Mouse (Mus musculus): Measurements from ENCODE around the gene Ift20. TPM values are rescaled to one million over a fixed set of nuclear protein-coding genes. Genes with fewer than 3 reads are reported as not detected.

Ift20 gene
- 55.2 TPM for polyA plus RNA-seq (2017; shearing (Covaris generic))

DNA sequence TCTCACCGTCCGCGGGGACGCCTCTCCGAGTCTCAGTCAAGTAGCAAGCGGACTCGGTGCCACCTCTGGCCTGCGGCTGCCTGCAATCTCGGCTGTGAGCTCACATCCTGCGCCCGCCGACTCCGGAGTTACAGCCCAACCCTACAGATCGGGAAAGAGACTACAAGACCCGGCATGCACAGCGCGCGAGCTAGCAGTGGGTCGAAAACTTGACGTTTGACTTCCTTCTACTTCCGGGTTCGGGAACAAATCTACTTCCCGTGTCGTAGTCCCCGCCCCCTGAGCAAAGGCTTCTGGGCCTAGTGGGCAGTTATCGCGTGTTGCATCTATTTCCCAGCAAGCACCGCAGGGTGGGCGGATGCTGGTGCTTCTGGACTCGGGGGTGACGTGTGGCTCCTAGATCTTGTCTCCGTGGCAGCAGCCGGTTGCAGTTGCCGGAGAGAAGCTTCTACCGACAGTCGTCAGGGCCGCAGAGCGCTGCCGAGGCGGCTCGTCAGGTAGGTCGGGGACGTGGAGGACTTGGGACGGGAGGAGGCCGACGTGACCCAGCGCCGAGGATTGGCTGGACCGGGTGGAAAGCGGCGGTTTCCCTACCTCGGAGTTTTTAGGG, at the start of gene Ift20, which contains the start of gene Tnfaip1:
Gene Ift20 (plus strand): TSS at position 282 of the 610 bp plus-strand sequence.
Gene Tnfaip1 (minus strand): TSS at position 253 of the 610 bp plus-strand sequence.

DNA sequence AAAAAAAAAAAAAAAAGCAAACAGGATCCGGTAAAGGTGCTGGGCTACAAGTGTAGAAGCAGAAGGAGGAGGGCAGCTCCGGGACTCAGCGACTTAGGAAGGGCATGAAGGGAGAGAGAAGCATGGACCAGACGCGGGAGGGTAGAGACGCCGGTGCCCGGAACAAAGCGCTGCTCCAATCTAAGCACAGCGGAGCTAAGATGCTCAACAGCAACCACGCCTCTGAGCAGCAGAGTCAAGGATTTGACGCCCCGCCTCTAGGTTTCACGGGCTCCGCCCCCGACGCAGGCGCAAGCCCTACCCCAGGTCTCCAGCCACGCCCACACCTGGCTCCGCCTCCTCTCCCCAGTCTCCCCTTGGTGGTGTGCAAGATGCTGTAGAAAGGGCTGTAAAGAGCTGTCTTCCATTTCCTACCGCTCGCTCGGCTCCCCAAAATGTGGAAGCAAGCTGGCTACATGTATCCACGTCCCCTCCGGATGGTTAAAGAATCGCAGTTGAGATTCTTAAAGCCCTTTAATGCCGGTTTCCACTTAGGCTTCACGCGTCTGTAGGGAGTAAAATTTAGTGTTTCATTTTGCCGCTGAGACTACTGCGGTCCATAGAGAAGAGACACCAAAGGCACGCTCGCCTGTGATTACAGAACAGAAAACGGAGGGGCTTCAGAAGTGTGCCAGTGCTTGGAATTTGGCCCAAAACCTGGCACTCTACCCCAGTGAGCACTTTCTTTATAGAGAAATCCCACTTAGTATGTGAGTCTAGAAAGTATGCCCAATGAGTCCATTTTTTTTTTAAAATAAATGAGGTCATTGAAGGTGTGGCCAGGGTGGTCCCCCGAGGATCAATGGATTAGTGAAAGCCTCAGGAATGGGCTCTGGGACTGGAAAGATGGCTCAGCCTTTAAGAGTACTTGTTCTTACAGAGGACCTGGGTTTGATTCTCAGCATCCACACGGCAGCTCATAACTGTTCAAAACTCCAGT, 38.3 kb upstream of the Ift20 start, which contains the start of gene Sarm1:
Gene Sarm1 (minus strand): TSS at position 211 of the 979 bp plus-strand sequence.

DNA sequence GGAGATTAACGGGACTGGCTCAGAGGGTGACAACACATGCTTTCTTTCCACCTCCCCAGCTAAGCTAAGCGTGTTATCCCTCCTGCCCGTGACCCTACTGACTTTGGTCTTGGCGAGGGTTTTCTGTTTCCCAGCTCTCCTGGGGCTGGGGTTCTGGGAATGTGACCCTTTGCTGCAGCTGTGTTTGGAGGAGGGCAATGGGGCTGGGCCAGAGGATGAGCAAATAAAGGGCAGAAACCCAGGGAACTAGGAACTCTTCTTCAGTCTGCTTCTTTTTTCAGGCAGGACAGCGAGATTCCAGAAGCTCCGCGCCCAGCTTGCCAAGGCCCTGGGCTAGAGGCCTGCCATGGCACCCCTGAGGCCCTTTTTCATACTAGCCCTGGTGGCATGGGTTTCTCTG, 37.2 kb upstream of the Ift20 start, which contains the start of gene Vtn:
Gene Vtn (plus strand): TSS at position 88 of the 400 bp plus-strand sequence.

GRCm38 (mm10) chr11:78502909-78503650, 33.1 kb upstream of the Ift20 start, which contains the start of gene Sebox:
TSS of gene Sebox (plus strand) at chr11:78503447.

GRCm38 (mm10) chr11:78512025-78512957, 23.9 kb upstream of the Ift20 start, which contains the start of the genes Tmem199 and Poldip2:
TSS of gene Tmem199 (minus strand) at chr11:78512172.
TSS of gene Poldip2 (plus strand) at chr11:78512193.

DNA sequence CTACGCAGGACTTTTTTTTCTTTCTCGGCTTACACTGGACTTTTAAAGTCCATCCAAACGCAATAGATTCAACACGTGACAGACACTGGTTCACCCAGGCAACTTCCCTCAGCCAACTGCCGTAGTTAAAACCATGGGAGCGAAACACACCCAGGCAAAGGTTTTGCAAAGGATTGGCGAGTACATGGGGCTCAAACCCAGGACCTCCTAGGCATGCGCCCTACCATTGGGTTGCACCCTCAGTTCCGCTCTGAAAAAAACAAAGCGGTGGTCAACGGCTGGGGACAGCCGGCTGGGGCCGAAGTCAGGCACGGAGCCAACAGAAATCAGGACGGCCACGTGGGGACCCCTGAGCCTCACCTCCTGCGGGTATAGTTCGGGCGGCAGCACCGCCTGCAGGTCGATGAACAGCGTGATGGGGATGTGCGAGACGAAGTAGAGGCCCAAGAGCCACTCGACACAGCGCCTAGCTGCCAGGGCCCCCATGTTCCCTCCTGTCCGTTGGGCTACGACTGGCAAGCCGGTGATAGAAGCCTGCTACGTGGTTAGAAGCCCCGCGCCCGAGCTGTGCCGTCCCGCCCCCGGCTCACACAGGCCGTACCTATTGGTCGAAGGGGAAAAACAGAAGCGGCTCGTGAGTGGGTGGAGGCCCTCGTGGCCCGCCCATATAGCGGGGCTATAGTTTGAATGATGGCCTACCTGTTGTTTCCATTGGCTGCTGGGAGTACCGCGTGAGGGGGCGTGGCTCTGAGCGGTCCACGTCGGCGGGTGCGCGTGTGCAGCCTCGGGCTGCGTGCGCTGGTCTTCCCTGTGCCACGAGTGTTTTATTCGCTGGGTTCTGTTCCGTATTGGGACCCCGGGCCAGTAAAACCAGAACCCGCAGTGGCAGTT, 14.3 kb downstream of the Ift20 start, which contains the start of gene Tmem97:
Gene Tmem97 (minus strand): TSS at position 610 of the 891 bp plus-strand sequence.

Other genes starting within 250 kb of the Ift20 start
- 0.30 TPM for gene BC030499, start 245.5 kb upstream of the Ift20 start, polyA plus RNA-seq (2017; shearing (Covaris generic))
- gene Spag5, start 234.8 kb upstream of the Ift20 start, polyA plus RNA-seq (2017; shearing (Covaris generic)): 1.2 TPM
- 4.4 TPM for gene Aldoc, start 213.4 kb upstream of the Ift20 start, polyA plus RNA-seq (2017; shearing (Covaris generic))
- 73.4 TPM for gene Pigs, start 207.9 kb upstream of the Ift20 start, polyA plus RNA-seq (2017; shearing (Covaris generic))
- gene Unc119, start 192.9 kb upstream of the Ift20 start, polyA plus RNA-seq (2017; shearing (Covaris generic)): 11.7 TPM
- gene Foxn1, start 149.8 kb upstream of the Ift20 start, polyA plus RNA-seq (2017; shearing (Covaris generic)): not detected
- not detected for gene Slc13a2, start 114.1 kb upstream of the Ift20 start, polyA plus RNA-seq (2017; shearing (Covaris generic))
- gene Slc46a1, start 70.7 kb upstream of the Ift20 start, polyA plus RNA-seq (2017; shearing (Covaris generic)): 0.53 TPM
- gene Sarm1, start 38.6 kb upstream of the Ift20 start, polyA plus RNA-seq (2017; shearing (Covaris generic)): 2.0 TPM
- gene Vtn, start 37.3 kb upstream of the Ift20 start, polyA plus RNA-seq (2017; shearing (Covaris generic)): not detected
- not detected for gene Sebox, start 32.9 kb upstream of the Ift20 start, polyA plus RNA-seq (2017; shearing (Covaris generic))
- 16.0 TPM for gene Tmem199, start 24.2 kb upstream of the Ift20 start, polyA plus RNA-seq (2017; shearing (Covaris generic))
- 40.7 TPM for gene Poldip2, start 24.2 kb upstream of the Ift20 start, polyA plus RNA-seq (2017; shearing (Covaris generic))
- 16.0 TPM for gene Tnfaip1, start within 50 bp of the Ift20 start, polyA plus RNA-seq (2017; shearing (Covaris generic))
- 11.9 TPM for gene Tmem97, start 14.4 kb downstream of the Ift20 start, polyA plus RNA-seq (2017; shearing (Covaris generic))
- 16.5 TPM for gene Nlk, start 161.0 kb downstream of the Ift20 start, polyA plus RNA-seq (2017; shearing (Covaris generic))
- 27.4 TPM for gene Ccnq, start 215.4 kb downstream of the Ift20 start, polyA plus RNA-seq (2017; shearing (Covaris generic))

Data from naive thymus-derived CD4-positive, alpha-beta T cell, adult 5 months (primary cell).